Mouse (Mus musculus) ES-E14 (cell line): ENCODE results near the gene Il17ra. TPM values are rescaled to one million over a fixed set of nuclear protein-coding genes. Genes with fewer than 3 reads are reported as not detected.

ENCODE experiments used
- DNase-seq: peaks from one replicate; pipeline ENCODE4 v3.0.0-alpha.2; 2013; ENCODE audit warnings: low read depth, low spot score
- H3K27ac ChIP-seq: 2 replicates; pipeline ENCODE4 v1.5.1; 2012; ENCODE audit warnings: low read depth, mild to moderate bottlenecking, low read length, moderate library complexity, mixed read lengths; ENCODE audit not compliant: poor library complexity, insufficient read depth, severe bottlenecking
- H3K36me3 ChIP-seq: 2 replicates; pipeline ENCODE4 v1.6.1; 2012; ENCODE audit warnings: mild to moderate bottlenecking, low read length, moderate library complexity, mixed read lengths; ENCODE audit not compliant: control insufficient read depth, poor library complexity, insufficient read depth, severe bottlenecking
- H3K4me1 ChIP-seq, 2 experiments: fragments of 150-350 bp in 1 of 2; sonication (generic) in 1 of 2; 2 replicates each; pipeline ENCODE4 v1.6.1; 2012; ENCODE audit warnings: low read length in 2 of 2, mild to moderate bottlenecking in 1 of 2, mixed read lengths in 1 of 2; ENCODE audit not compliant: control insufficient read depth in 2 of 2, insufficient read depth in 2 of 2, poor library complexity in 1 of 2
- H3K4me3 ChIP-seq, 2 experiments: fragments of 150-350 bp in 1 of 2; sonication (generic) in 1 of 2; 2 replicates each; pipeline ENCODE4 v1.5.1; 2012; ENCODE audit warnings: low read length in 2 of 2, low read depth in 1 of 2, mild to moderate bottlenecking in 1 of 2, mixed read lengths in 1 of 2; ENCODE audit not compliant: insufficient read depth in 1 of 2, poor library complexity in 1 of 2, severe bottlenecking in 1 of 2
- H3K9ac ChIP-seq: 2 replicates; pipeline ENCODE4 v1.6.1; 2012; ENCODE audit warnings: low read depth, mild to moderate bottlenecking, low read length, mixed read lengths; ENCODE audit not compliant: poor library complexity, insufficient read depth, severe bottlenecking
- H3K9me3 ChIP-seq: fragments of 150-350 bp; sonication (generic); 2 replicates; pipeline ENCODE4 v1.6.1; 2012; ENCODE audit warnings: low read depth, mild to moderate bottlenecking, low read length; ENCODE audit not compliant: control insufficient read depth, insufficient read depth
- CHD2 ChIP-seq: IDR thresholded peaks from 2 replicates; pipeline ENCODE4 v1.6.1; 2014; ENCODE audit warnings: mild to moderate bottlenecking, low read depth, low read length, inconsistent platforms
- HCFC1 ChIP-seq: IDR thresholded peaks from 2 replicates; pipeline ENCODE4 v1.6.1; 2012; ENCODE audit warnings: low read length, inconsistent platforms, borderline replicate concordance; ENCODE audit not compliant: insufficient read depth
- MAFK ChIP-seq: IDR thresholded peaks from 2 replicates; pipeline ENCODE4 v1.6.1; 2014; ENCODE audit warnings: mild to moderate bottlenecking, low read depth, low read length, inconsistent platforms; ENCODE audit not compliant: insufficient read depth
- ZC3H11A ChIP-seq: IDR thresholded peaks from 2 replicates; pipeline ENCODE4 v1.6.1; 2012; ENCODE audit warnings: low read depth, mild to moderate bottlenecking, inconsistent platforms, low read length, borderline replicate concordance
- ZNF384 ChIP-seq: IDR thresholded peaks from 2 replicates; pipeline ENCODE4 v1.6.1; 2012; ENCODE audit warnings: low read depth, low read length, inconsistent platforms
- in situ Hi-C, 2 experiments: fragments of 600-800 bp; cut with MboI; formaldehyde crosslinking; loops; one replicate each; pipeline ENCODE4 v1.15.1; 2025; ENCODE audit warnings: low sequenced_read_pairs in 2 of 2, inconsistent platforms in 1 of 2; ENCODE audit not compliant: unreplicated experiment in 2 of 2
- total RNA-seq: library from RNA; depleted of rRNA; stranded (reverse); fragments of 300-350 nt; gene quantifications from 2 replicates; pipeline ENCODE4 v1.2.3, GENCODE M21; 2012

The Il17ra gene
- total RNA-seq, 1 experiment: 7.0 TPM

DNA sequence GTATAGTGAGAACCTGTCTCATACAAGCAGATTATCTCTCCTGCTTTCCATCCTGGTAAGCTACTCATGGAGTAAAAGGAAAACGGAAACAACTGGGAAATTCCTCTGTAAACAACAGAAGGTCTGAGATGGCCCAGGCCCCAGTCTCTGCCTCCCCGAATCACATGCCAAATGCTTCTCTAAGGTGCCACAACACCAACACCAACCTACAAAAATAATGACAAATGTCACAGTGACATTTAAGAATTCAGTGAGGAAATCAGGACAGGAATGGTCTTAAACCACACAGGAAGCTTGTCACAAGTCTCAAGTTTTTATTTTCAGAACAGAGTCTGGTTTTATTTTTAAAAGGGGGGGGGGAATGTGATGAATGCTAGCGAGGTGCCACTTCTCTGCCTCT, 25.6 kb downstream of the Il17ra start:
- Histone ChIP-seq H3K9me3 (no peaks in the 10 kb centered on the region), H3K27ac (no peak overlapping the region), H3K4me1 (no peaks in the 10 kb centered on the region), H3K4me3 (no peak overlapping the region), H3K9ac (no peak overlapping the region), H3K36me3 (no peaks in the 10 kb centered on the region)
- DNase-seq: no peak
- in situ Hi-C loops: no loop called here
- TF ChIP-seq ZNF384: no peak
- no peak for TF ChIP-seq HCFC1
- TF ChIP-seq CHD2: no peak
- no peak for TF ChIP-seq MAFK
- no peak for TF ChIP-seq ZC3H11A

DNA sequence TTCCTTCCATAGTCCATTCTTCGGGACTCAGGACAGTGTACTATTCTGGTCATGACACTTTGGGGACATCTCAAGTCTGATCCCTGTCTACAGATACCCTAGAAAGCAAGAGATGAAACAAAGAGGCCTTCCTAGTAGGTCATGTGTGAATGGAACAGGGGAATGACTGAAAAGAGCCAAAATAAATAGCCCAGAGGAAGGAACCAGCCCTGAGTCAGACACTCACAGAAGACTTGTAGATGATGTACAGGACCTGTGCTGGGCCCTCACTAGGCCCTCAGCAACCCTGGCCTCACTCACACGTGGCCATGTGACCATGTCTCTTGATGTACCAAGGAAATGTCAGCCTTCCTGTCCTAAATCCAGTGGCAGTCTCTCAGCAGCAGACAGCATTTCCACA, 26.4 kb downstream of the Il17ra start:
- H3K27ac ChIP-seq: no peak overlapping the region
- H3K4me1 ChIP-seq: peaks cover 0 to 3% of the 10 kb centered on the region in 2 experiments; a peak in 2 of 4 replicates
- H3K9ac ChIP-seq: no peak overlapping the region
- H3K36me3 ChIP-seq: no peaks in the 10 kb centered on the region
- no peaks in the 10 kb centered on the region for H3K9me3 ChIP-seq
- no peak for DNase-seq
- TF ChIP-seq ZC3H11A (no peak), MAFK (no peak), ZNF384 (no peak), HCFC1 (no peak), CHD2 (no peak)
- in situ Hi-C loops: no loop called here
- H3K4me3 ChIP-seq: no peak overlapping the region

DNA sequence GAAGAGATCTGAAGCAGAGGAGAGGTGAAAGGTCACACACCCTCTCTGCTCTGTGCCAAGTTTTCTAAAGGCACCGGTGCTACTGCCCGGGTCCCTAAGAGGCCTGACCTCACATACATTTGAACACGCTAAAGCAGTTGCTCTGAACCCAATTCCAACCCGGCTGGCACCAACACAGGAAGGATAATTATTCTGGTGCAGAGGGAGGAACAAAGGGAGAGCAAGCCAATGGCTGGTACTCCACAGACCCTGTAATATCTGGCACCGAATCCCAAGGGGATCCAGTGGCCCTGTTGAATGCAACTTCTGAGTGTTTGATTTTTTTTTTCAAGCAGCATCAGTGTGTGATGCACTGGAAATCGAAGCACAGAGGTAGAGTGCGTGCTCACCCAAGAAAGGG, 28.0 kb downstream of the Il17ra start:
- Histone ChIP-seq H3K9ac (no peak overlapping the region), H3K4me1 (peaks cover 0 to 9% of the 10 kb centered on the region in 2 experiments; a peak in 2 of 4 replicates), H3K27ac (no peak overlapping the region), H3K9me3 (no peaks in the 10 kb centered on the region), H3K4me3 (no peak overlapping the region), H3K36me3 (no peaks in the 10 kb centered on the region)
- no peak for DNase-seq
- in situ Hi-C loops: no loop called here
- TF ChIP-seq ZNF384 (no peak), MAFK (no peak), ZC3H11A (no peak), CHD2 (no peak), HCFC1 (no peak)

DNA sequence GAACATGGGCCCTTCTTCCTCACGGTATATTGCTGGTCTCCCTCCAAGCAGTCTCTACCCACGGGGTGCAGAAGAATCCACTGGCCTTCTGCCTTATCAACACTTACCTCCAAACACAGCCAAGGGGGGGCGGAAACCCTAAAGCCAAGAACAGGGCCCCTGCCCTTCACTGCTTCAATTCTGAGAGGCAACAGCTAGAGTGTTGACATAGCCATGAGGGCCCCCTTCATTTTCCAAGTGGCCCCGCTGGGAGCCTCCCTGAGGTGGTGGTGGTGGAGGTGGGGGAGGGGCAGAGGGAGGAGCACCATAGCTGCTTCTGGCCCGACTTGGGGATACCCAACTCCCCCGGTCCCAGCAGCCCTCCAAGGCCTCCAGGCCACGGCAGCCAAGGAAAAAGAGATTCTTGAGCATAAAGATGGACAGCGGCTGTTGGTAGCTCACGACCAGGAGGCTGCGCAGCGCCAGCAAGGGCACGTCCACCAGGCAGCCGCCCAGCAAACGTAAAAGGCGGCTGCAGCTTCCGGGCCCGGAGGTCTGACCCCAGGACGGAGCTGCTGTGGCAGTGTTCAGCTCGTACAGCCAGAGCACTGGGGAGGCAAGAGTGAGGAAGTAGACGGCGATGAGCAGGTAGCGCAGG, 28.9 kb downstream of the Il17ra start:
- TF ChIP-seq HCFC1: no peak
- TF ChIP-seq ZNF384: no peak
- TF ChIP-seq ZC3H11A: no peak
- TF ChIP-seq MAFK: no peak
- no peak for TF ChIP-seq CHD2
- H3K4me3 ChIP-seq: peak overlapping the region; percentile 76 to 79
- H3K27ac ChIP-seq: no peak overlapping the region
- H3K36me3 ChIP-seq: no peaks in the 10 kb centered on the region
- no peak overlapping the region; the same call in 1 of the 2 replicates for H3K9ac ChIP-seq
- no peaks in the 10 kb centered on the region for H3K9me3 ChIP-seq
- in situ Hi-C loops: no loop called here
- DNase-seq: no peak
- H3K4me1 ChIP-seq: peaks cover 0 to 9% of the 10 kb centered on the region in 2 experiments; a peak in 2 of 4 replicates
